Mouse (Mus musculus): Measurements from ENCODE around the gene Cit.

GRCm38 (mm10) chr5:115817022-115817421 lies 28.1 kb upstream of the Cit start:
- TF ChIP-seq CTCF (IDR thresholded peaks at IDR 0.05) (no peak), EP300 (IDR thresholded peaks at IDR 0.05) (no peak)
